Mouse (Mus musculus): ENCODE data around the gene Scg2. TPM values are rescaled to one million over a fixed set of nuclear protein-coding genes. Genes with fewer than 3 reads are reported as not detected.

Gene Scg2
- total and polyA plus RNA-seq, 2 experiments from 2014 or later, result 0.05 TPM; not detected in 1

DNA sequence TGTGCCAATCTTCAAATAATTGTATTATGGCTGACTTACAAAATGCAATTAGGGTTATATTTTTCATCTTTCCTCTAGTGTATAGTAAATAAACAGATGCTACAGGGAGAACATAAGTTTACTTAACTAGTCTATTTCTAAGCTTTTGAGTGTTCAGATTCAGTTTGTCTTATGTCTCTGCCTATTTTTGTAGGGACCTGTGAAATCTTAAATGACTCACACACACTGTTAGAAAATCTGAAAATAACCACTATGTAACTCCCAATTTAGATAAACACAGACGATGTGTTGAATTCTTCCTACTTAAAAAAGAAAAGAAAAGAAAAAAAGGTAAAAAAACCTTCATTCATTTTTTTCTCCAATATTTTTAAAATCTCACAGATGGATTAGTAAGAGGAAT, 2.2 kb downstream of the Scg2 start:
- H3K36me3 ChIP-seq (replicated peaks; ENCODE audit: control insufficient read depth, insufficient read depth, low read length), result no peaks in the 10 kb centered on the region
- ATAC-seq (ENCODE audit: insufficient read depth, low read depth) (no peak), DNase-seq (ENCODE audit: low spot score) (no peak)
- H3K27me3 ChIP-seq (ENCODE audit: control insufficient read depth, insufficient read depth, low read length), result no peaks in the 10 kb centered on the region
- no peak overlapping the region for H3K27ac ChIP-seq (ENCODE audit: low read depth)
- H3K9me3 ChIP-seq (replicated peaks; ENCODE audit: control insufficient read depth, low read length), result no peaks in the 10 kb centered on the region
- TF ChIP-seq EP300 (IDR thresholded peaks at IDR 0.05; ENCODE audit: low read depth) (no peak), CTCF (IDR thresholded peaks at IDR 0.05; ENCODE audit: low read depth) (no peak)
- 63% methylated on average over 1 of the region's 1 CpGs for WGBS
- no peaks in the 10 kb centered on the region for H3K4me1 ChIP-seq (ENCODE audit: control insufficient read depth, insufficient read depth)
- H3K4me2 ChIP-seq (ENCODE audit: low read depth, low read length), result no peak overlapping the region
- no peak overlapping the region for H3K4me3 ChIP-seq (ENCODE audit: low read depth, low read length)
- no peak overlapping the region for H3K9ac ChIP-seq (replicated peaks; ENCODE audit: low read depth, low read length)

DNA sequence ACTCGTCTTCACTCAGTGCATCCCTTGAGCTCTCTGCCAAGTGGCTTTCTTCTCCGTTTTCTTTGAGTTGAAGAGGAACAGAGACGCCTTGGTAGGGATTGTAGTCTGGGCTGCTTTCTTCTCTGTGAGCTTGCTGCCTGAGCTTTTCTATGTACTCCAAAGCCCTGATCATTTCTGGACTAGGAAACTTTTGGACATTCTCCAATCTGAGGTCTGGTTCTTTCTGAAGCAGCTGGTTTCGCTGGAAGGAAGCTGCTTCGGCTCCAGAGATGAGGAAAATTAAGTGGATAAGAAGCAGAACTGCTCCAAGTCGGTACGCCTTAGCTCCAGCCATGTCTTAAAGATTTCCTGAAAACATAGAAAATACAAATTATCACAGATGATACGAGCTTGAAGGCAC, 3.2 kb downstream of the Scg2 start:
- Histone ChIP-seq H3K9me3 (replicated peaks; ENCODE audit: control insufficient read depth, low read length) (no peaks in the 10 kb centered on the region), H3K4me2 (ENCODE audit: low read depth, low read length) (no peak overlapping the region), H3K36me3 (replicated peaks; ENCODE audit: control insufficient read depth, insufficient read depth, low read length) (no peaks in the 10 kb centered on the region), H3K27me3 (ENCODE audit: control insufficient read depth, insufficient read depth, low read length) (no peaks in the 10 kb centered on the region), H3K9ac (replicated peaks; ENCODE audit: low read depth, low read length) (no peak overlapping the region), H3K4me1 (ENCODE audit: control insufficient read depth, insufficient read depth) (no peaks in the 10 kb centered on the region), H3K27ac (ENCODE audit: low read depth) (no peak overlapping the region), H3K4me3 (ENCODE audit: low read depth, low read length) (no peak overlapping the region)
- 70% methylated on average over 8 of the region's 8 CpGs for WGBS
- ATAC-seq (ENCODE audit: insufficient read depth, low read depth) (no peak), DNase-seq (ENCODE audit: low spot score) (no peak)
- TF ChIP-seq EP300 (IDR thresholded peaks at IDR 0.05; ENCODE audit: low read depth), result no peak
- TF ChIP-seq CTCF (IDR thresholded peaks at IDR 0.05; ENCODE audit: low read depth), result no peak

DNA sequence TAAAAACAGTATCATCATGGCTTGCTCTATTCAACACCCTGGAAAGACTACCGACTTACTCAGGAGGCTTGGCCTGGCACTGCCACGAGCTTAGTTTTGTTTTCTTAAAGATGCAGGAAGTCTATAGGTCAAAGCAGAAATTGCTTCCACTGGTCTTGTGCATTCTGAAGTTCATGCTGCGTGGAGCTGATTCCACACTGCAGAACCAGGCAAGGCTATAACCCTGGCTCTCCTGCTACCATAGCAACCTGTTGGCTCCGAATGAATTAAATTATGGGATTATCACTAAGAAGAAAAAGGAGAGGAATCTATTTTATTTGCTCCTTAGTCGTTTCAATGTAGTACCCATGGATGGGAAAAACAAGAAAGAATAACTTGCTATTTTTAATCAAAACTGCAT, 10.9 kb downstream of the Scg2 start:
- H3K9ac ChIP-seq (replicated peaks; ENCODE audit: low read depth, low read length), result no peak overlapping the region

DNA sequence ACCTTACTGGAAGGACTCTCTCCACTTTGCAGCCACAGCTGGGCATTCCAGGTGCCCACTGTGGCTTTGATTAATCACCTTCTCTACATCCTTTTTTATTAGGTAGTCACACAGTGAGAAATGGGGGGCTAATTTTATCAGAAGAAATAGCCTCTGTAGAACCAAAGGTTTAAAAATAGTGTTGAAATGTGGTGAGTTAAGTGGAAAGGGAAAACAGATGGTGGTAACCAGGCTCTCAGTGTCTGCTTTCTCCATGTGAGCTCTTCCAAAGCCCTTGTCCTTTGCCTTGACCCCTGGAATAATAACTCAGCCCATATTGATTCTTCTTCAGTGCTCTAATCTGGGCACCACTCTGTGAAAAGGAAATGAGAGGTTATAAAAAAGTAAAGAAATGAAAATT, 24.4 kb downstream of the Scg2 start:
- Histone ChIP-seq H3K4me2 (ENCODE audit: low read depth, low read length) (no peak overlapping the region), H3K36me3 (replicated peaks; ENCODE audit: control insufficient read depth, insufficient read depth, low read length) (no peaks in the 10 kb centered on the region), H3K9me3 (replicated peaks; ENCODE audit: control insufficient read depth, low read length) (no peaks in the 10 kb centered on the region), H3K27ac (ENCODE audit: low read depth) (no peak overlapping the region), H3K9ac (replicated peaks; ENCODE audit: low read depth, low read length) (no peak overlapping the region), H3K27me3 (ENCODE audit: control insufficient read depth, insufficient read depth, low read length) (no peaks in the 10 kb centered on the region), H3K4me1 (ENCODE audit: control insufficient read depth, insufficient read depth) (no peaks in the 10 kb centered on the region), H3K4me3 (ENCODE audit: low read depth, low read length) (no peak overlapping the region)
- ATAC-seq (ENCODE audit: insufficient read depth, low read depth) (no peak), DNase-seq (ENCODE audit: low spot score) (no peak)
- TF ChIP-seq CTCF (IDR thresholded peaks at IDR 0.05; ENCODE audit: low read depth) (no peak), EP300 (IDR thresholded peaks at IDR 0.05; ENCODE audit: low read depth) (no peak)

More for the DNA sequence above, 10.9 kb downstream of the Scg2 start:
- ATAC-seq (ENCODE audit: insufficient read depth, low read depth) (no peak), DNase-seq (ENCODE audit: low spot score) (no peak)
- Histone ChIP-seq H3K27me3 (ENCODE audit: control insufficient read depth, insufficient read depth, low read length) (no peaks in the 10 kb centered on the region), H3K27ac (ENCODE audit: low read depth) (no peak overlapping the region), H3K36me3 (replicated peaks; ENCODE audit: control insufficient read depth, insufficient read depth, low read length) (no peaks in the 10 kb centered on the region), H3K4me1 (ENCODE audit: control insufficient read depth, insufficient read depth) (no peaks in the 10 kb centered on the region), H3K4me2 (ENCODE audit: low read depth, low read length) (no peak overlapping the region), H3K9me3 (replicated peaks; ENCODE audit: control insufficient read depth, low read length) (no peaks in the 10 kb centered on the region), H3K4me3 (ENCODE audit: low read depth, low read length) (no peak overlapping the region)
- 56% methylated on average over 5 of the region's 5 CpGs for WGBS
- TF ChIP-seq EP300 (IDR thresholded peaks at IDR 0.05; ENCODE audit: low read depth), result no peak
- TF ChIP-seq CTCF (IDR thresholded peaks at IDR 0.05; ENCODE audit: low read depth), result no peak

DNA sequence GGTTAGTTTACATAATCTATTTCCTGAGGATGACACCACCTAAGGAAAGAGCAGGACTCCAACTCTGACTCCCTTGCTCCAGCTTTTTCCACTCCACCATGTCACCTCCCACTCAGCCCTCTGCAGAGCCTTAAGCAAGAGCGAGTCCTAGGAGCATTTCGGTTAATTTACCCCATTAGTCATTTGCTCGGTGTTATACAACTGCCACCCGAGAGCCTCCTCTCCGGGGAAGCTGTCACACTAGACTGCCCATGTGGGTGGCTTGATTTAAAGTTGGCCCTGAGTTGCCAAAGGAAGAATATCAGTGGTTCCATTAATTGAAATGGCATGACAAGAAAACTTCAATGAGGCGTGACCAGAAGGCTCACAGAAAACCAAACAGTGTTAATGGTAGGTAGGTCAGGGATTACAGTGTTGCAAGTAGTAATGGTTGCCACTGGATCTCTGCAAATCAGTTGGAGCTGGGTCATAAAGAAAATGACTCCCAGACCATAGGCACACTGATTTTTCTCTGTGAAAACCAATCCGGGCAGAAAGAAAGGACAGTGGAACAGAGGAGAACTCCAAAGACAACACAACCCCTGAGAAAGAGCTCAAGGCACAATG, 33.5 kb downstream of the Scg2 start:
- Histone ChIP-seq H3K9ac (replicated peaks; ENCODE audit: low read depth, low read length) (no peak overlapping the region), H3K4me2 (ENCODE audit: low read depth, low read length) (no peak overlapping the region), H3K27me3 (ENCODE audit: control insufficient read depth, insufficient read depth, low read length) (no peaks in the 10 kb centered on the region), H3K27ac (ENCODE audit: low read depth) (no peak overlapping the region), H3K4me3 (ENCODE audit: low read depth, low read length) (no peak overlapping the region), H3K4me1 (ENCODE audit: control insufficient read depth, insufficient read depth) (no peaks in the 10 kb centered on the region), H3K36me3 (replicated peaks; ENCODE audit: control insufficient read depth, insufficient read depth, low read length) (no peaks in the 10 kb centered on the region), H3K9me3 (replicated peaks; ENCODE audit: control insufficient read depth, low read length) (no peaks in the 10 kb centered on the region)
- WGBS, result 82% methylated on average over 7 of the region's 7 CpGs
- no peak for TF ChIP-seq CTCF (IDR thresholded peaks at IDR 0.05; ENCODE audit: low read depth)
- no peak for DNase-seq (ENCODE audit: low spot score)
- ATAC-seq (ENCODE audit: insufficient read depth, low read depth), result no peak

All from heart, postnatal 0 days (tissue).